Comparison of ENCODE assay signal across 21 mouse cellular contexts in genomic region chr5:143558731-143559130, GRCm38 (mm10). TPM values are rescaled to one million over a fixed set of nuclear protein-coding genes. Genes with fewer than 3 reads are reported as not detected.
A peak's percentile ranks its signal among the peaks of the same experiment; 100 is the strongest.
DNase-seq lines count a peak whose midpoint lies in the region; ATAC-seq and TF ChIP-seq lines count a peak whose summit lies in the region.
"Had no signal": no experiment of that assay in that cellular context is flagged by ENCODE, and none has a peak within 500 bp of the region (broad histone marks: within the 10 kb centered on the region; RNA-seq: fewer than 3 reads in every experiment).

No protein-coding gene starts in this region.

- intact Hi-C loops in heart, postnatal 36 days (cut with DNase I): no loop called here
- intact Hi-C loops in heart, postnatal 10 days (cut with DNase I): no loop called here

- WGBS in liver, embryonic 15.5 days (ENCODE audit: insufficient replicate concordance): 82% methylated on average over 3 of the region's 3 CpGs
- 84% methylated on average over 3 of the region's 3 CpGs for WGBS in liver, postnatal 0 days (ENCODE audit: insufficient replicate concordance)
- 84% methylated on average over 3 of the region's 3 CpGs for WGBS in hindbrain, embryonic 10.5 days

- H3K9me3 ChIP-seq in liver, embryonic 15.5 days (replicated peaks): no peaks in the 10 kb centered on the region
- no peaks in the 10 kb centered on the region for H3K9me3 ChIP-seq in liver, postnatal 0 days (ENCODE audit: low read length)
- no peaks in the 10 kb centered on the region for H3K9me3 ChIP-seq in hindbrain, embryonic 10.5 days
- H3K9me3 ChIP-seq: megakaryocyte, embryonic 14.5 days; midbrain, embryonic 15.5 days; neural tube, embryonic 15.5 days had no signal

- H3K27ac ChIP-seq in liver, embryonic 15.5 days (replicated peaks): peak overlapping the region; percentile 53
- no peak overlapping the region for H3K27ac ChIP-seq in liver, postnatal 0 days (ENCODE audit: low read depth)
- no peak overlapping the region for H3K27ac ChIP-seq in hindbrain, embryonic 10.5 days
- H3K27ac ChIP-seq: hindbrain, embryonic 14.5 days; left cerebral cortex, adult 2 months; midbrain, embryonic 15.5 days; neural tube, embryonic 15.5 days had no signal

- no peak overlapping the region for H3K4me2 ChIP-seq in liver, embryonic 15.5 days
- H3K4me2 ChIP-seq in liver, postnatal 0 days (ENCODE audit: low read depth, low read length): no peak overlapping the region
- H3K4me2 ChIP-seq: hindbrain, embryonic 14.5 days; midbrain, embryonic 15.5 days; neural tube, embryonic 15.5 days had no signal

- DNase-seq in heart, adult 11 months: peak; percentile 87
- no peak for DNase-seq in heart, postnatal 36 days
- DNase-seq in liver, postnatal 0 days: no peak
- DNase-seq in heart, postnatal 10 days: peak; percentile 51 to 55
- DNase-seq in hindbrain, embryonic 10.5 days (ENCODE audit: low spot score): no peak
- no peak for DNase-seq in adrenal gland, adult 2 months
- DNase-seq: adrenal gland, postnatal 25 days; cerebellum, adult 11-12 months; forebrain, postnatal 0 days; kidney, postnatal 36 days; lung, adult 18-20 months; spleen, adult 18-20 months; thymus, adult 18-20 months; thymus, postnatal 4 days had no signal

- H3K4me3 ChIP-seq in liver, embryonic 15.5 days (replicated peaks): no peak overlapping the region
- H3K4me3 ChIP-seq in liver, postnatal 0 days (ENCODE audit: low read depth, low read length): no peak overlapping the region
- H3K4me3 ChIP-seq in hindbrain, embryonic 10.5 days: no peak overlapping the region
- H3K4me3 ChIP-seq: left cerebral cortex, adult 2 months; midbrain, embryonic 15.5 days; neural tube, embryonic 15.5 days had no signal

- no peak for ATAC-seq in liver, embryonic 15.5 days (ENCODE audit: insufficient read depth)
- ATAC-seq in liver, postnatal 0 days: no peak
- ATAC-seq: forebrain, postnatal 0 days; midbrain, embryonic 15.5 days had no signal

- no peak for TF ChIP-seq EP300 in liver, postnatal 0 days (IDR thresholded peaks at IDR 0.05; ENCODE audit: low read depth)

- peaks cover 8% of the 10 kb centered on the region for H3K36me3 ChIP-seq in liver, embryonic 15.5 days (replicated peaks)
- H3K36me3 ChIP-seq in liver, postnatal 0 days (replicated peaks; ENCODE audit: insufficient read depth, low read length): 0 out of 2 replicates have a peak, but pooled peaks cover 5% of the 10 kb centered on the region
- peaks cover 24% of the 10 kb centered on the region for H3K36me3 ChIP-seq in hindbrain, embryonic 10.5 days
- H3K36me3 ChIP-seq: midbrain, embryonic 15.5 days had no signal

- H3K4me1 ChIP-seq in liver, embryonic 15.5 days (replicated peaks): peaks cover 79% of the 10 kb centered on the region
- peaks cover 18% of the 10 kb centered on the region for H3K4me1 ChIP-seq in liver, postnatal 0 days (ENCODE audit: insufficient read depth)
- peaks cover 4% of the 10 kb centered on the region; the same call in 1 of the 2 replicates for H3K4me1 ChIP-seq in hindbrain, embryonic 10.5 days (replicated peaks)

- no peak overlapping the region for H3K9ac ChIP-seq in liver, embryonic 15.5 days
- no peak overlapping the region for H3K9ac ChIP-seq in liver, postnatal 0 days (replicated peaks)
- H3K9ac ChIP-seq: forebrain, postnatal 0 days; hindbrain, embryonic 14.5 days; midbrain, embryonic 15.5 days; neural tube, embryonic 15.5 days had no signal

- TF ChIP-seq CTCF in liver, postnatal 0 days (IDR thresholded peaks at IDR 0.05; ENCODE audit: low read depth): no peak

- no peaks in the 10 kb centered on the region for H3K27me3 ChIP-seq in liver, embryonic 15.5 days
- H3K27me3 ChIP-seq in liver, postnatal 0 days (ENCODE audit: insufficient read depth, low read length): no peaks in the 10 kb centered on the region
- H3K27me3 ChIP-seq in hindbrain, embryonic 10.5 days (ENCODE audit: insufficient read depth, poor library complexity, severe bottlenecking): no peaks in the 10 kb centered on the region
- H3K27me3 ChIP-seq: CH12.LX; megakaryocyte, embryonic 14.5 days; midbrain, embryonic 15.5 days; neural tube, embryonic 15.5 days had no signal

RNA-seq across cellular contexts. Expression of gene Rac1, which starts 30.9 kb away (rescaled TPM):
- 100 to 1,000 TPM; 239 to 240 TPM for total RNA-seq in heart, postnatal 36 days (2021)
- 155 and 162 TPM in 2 replicates for polyA plus RNA-seq in liver, embryonic 15.5 days (2015; fragmentation: Nextera tagmentation; extraction: Ambion mirVana)
- 162 and 173 TPM in 2 replicates for polyA plus RNA-seq in liver, postnatal 0 days (2015; fragmentation: Nextera tagmentation; extraction: Ambion mirVana)
- total RNA-seq in heart, postnatal 10 days (2021): 100 to 1,000 TPM; 314 to 339 TPM
- 390 and 422 TPM in 2 replicates for polyA plus RNA-seq in hindbrain, embryonic 10.5 days (2016; fragmentation: Nextera tagmentation; extraction: Ambion mirVana)
- total RNA-seq in adrenal gland, adult 2 months (2021): 100 to 1,000 TPM; 349 to 359 TPM
- polyA plus RNA-seq in adrenal gland, adult 2 months (2012; rRNA removed): 76.1 and 98.1 TPM in 2 replicates

Comparison
In these comparisons a context has a peak if more than half of its experiments do, and no peak if none do; other contexts are left out.
1. DNase-seq: peak in heart, adult 11 months (single experiment) and heart, postnatal 10 days (2 of 2); none in heart, postnatal 36 days (0 of 2), liver, postnatal 0 days (single experiment), hindbrain, embryonic 10.5 days (single experiment) and adrenal gland, adult 2 months (single experiment).